Mouse (Mus musculus) heart, embryonic 15.5 days (tissue): ENCODE data around the gene Inpp5e. TPM values are rescaled to one million over a fixed set of nuclear protein-coding genes. Genes with fewer than 3 reads are reported as not detected.
A peak's percentile ranks its signal among the peaks of the same experiment; 100 is the strongest.

Experiments
- ATAC-seq: fragments of 200-750 bp; cut with Nextera tagmentation; replicated peaks from 2 replicates; pipeline ENCODE4 v1.8.0; 2017; ENCODE audit warnings: low read depth, moderate TSS enrichment; ENCODE audit not compliant: insufficient number of reproducible peaks, insufficient read depth, low FRiP score
- H3K27ac ChIP-seq: fragments of 300-500 bp; sonication (generic); 2 replicates; pipeline ENCODE4 v1.5.1; 2015; ENCODE audit warnings: mild to moderate bottlenecking, inconsistent platforms
- H3K27me3 ChIP-seq: fragments of 300-500 bp; sonication (generic); 2 replicates; pipeline ENCODE4 v1.6.1; 2015; ENCODE audit warnings: inconsistent platforms
- H3K36me3 ChIP-seq: fragments of 300-500 bp; sonication (generic); 2 replicates; pipeline ENCODE4 v1.6.1; 2015; ENCODE audit warnings: mild to moderate bottlenecking, inconsistent platforms
- H3K4me1 ChIP-seq: fragments of 300-500 bp; sonication (generic); replicated peaks from 2 replicates; pipeline ENCODE4 v1.6.1; 2015; ENCODE audit warnings: inconsistent platforms
- H3K4me2 ChIP-seq: fragments of 300-500 bp; sonication (generic); 2 replicates; pipeline ENCODE4 v1.6.1; 2015; ENCODE audit warnings: inconsistent platforms, mild to moderate bottlenecking, moderate library complexity
- H3K4me3 ChIP-seq: fragments of 300-500 bp; sonication (generic); 2 replicates; pipeline ENCODE4 v1.5.1; 2015; ENCODE audit warnings: mild to moderate bottlenecking, inconsistent platforms
- H3K9ac ChIP-seq: fragments of 300-500 bp; sonication (generic); 2 replicates; pipeline ENCODE4 v1.6.1; 2015; ENCODE audit warnings: mild to moderate bottlenecking, inconsistent platforms
- H3K9me3 ChIP-seq: fragments of 300-500 bp; sonication (generic); replicated peaks from 2 replicates; pipeline ENCODE4 v1.6.1; 2016; ENCODE audit warnings: inconsistent platforms
- WGBS: fragments of 180-500 bp; shearing (Covaris S2); methylation state at CpG from one replicate; pipeline ENCODE4 v1.1.7; 2015; ENCODE audit warnings: mixed read lengths; 5-methylcytosine and 5-hydroxymethylcytosine counted together
- polyA plus RNA-seq: library from polyadenylated mRNA; unstranded; fragments of >200 nt; fragmentation: Nextera tagmentation; extraction: Ambion mirVana; gene quantifications from 2 replicates; pipeline ENCODE4 v1.2.1, GENCODE M21; 2015

Gene Inpp5e
- polyA plus RNA-seq, 1 experiment from 2014 or later, result 14.3 TPM

- ATAC-seq, result no peak
- no peak overlapping the region for H3K4me3 ChIP-seq
- peak overlapping the region; percentile 23 for H3K27ac ChIP-seq
- H3K9ac ChIP-seq, result no peak overlapping the region
- H3K9me3 ChIP-seq, result no peaks in the 10 kb centered on the region
- peaks cover 33% of the 10 kb centered on the region for H3K4me1 ChIP-seq
- 48% methylated on average over 6 of the region's 6 CpGs for WGBS
- H3K27me3 ChIP-seq, result no peaks in the 10 kb centered on the region
- H3K4me2 ChIP-seq, result no peak overlapping the region
- peaks cover 42% of the 10 kb centered on the region for H3K36me3 ChIP-seq
Measured at GRCm38 (mm10) chr2:26348241-26348640, 60.8 kb downstream of the Inpp5e start.

Other genes starting within 250 kb of the Inpp5e start
- not detected in 2 replicates for gene Lhx3, start 200.9 kb downstream of the Inpp5e start, polyA plus RNA-seq
- 8.8 and 14.3 TPM in 2 replicates for gene Qsox2, start 171.7 kb downstream of the Inpp5e start, polyA plus RNA-seq
- 0.08 and 0.15 TPM in 2 replicates for gene Ccdc187, start 114.6 kb downstream of the Inpp5e start, polyA plus RNA-seq
- gene Gpsm1, start 93.7 kb downstream of the Inpp5e start, polyA plus RNA-seq, result 64.4 and 71.6 TPM in 2 replicates
- gene Dnlz, start 57.1 kb downstream of the Inpp5e start, polyA plus RNA-seq, result 22.1 and 27.9 TPM in 2 replicates
- gene Card9, start 48.3 kb downstream of the Inpp5e start, polyA plus RNA-seq, result 0.60 and 1.7 TPM in 2 replicates
- 16.8 and 19.6 TPM in 2 replicates for gene Snapc4, start 28.6 kb downstream of the Inpp5e start, polyA plus RNA-seq
- gene Entr1, start 19.9 kb downstream of the Inpp5e start, polyA plus RNA-seq, result 72.3 and 82.9 TPM in 2 replicates
- 103 and 111 TPM in 2 replicates for gene Pmpca, start 19.9 kb downstream of the Inpp5e start, polyA plus RNA-seq
- 10.5 and 14.5 TPM in 2 replicates for gene Sec16a, start 36.0 kb upstream of the Inpp5e start, polyA plus RNA-seq
- gene Notch1, start 107.5 kb upstream of the Inpp5e start, polyA plus RNA-seq, result 10.8 and 24.2 TPM in 2 replicates
- gene Egfl7, start 170.8 kb upstream of the Inpp5e start, polyA plus RNA-seq, result 159 and 197 TPM in 2 replicates
- gene Gm20532, start 177.4 kb upstream of the Inpp5e start, polyA plus RNA-seq, result not detected in 2 replicates
- gene Agpat2, start 195.2 kb upstream of the Inpp5e start, polyA plus RNA-seq, result 19.9 and 26.3 TPM in 2 replicates
- 12.2 and 18.0 TPM in 2 replicates for gene Fam69b, start 219.3 kb upstream of the Inpp5e start, polyA plus RNA-seq